Mouse (Mus musculus): ENCODE results near the gene Sorcs2. TPM values are rescaled to one million over a fixed set of nuclear protein-coding genes. Genes with fewer than 3 reads are reported as not detected.

Sorcs2 gene
- polyA plus RNA-seq, 1 experiment from 2014 or later, result 7.3 TPM

DNA sequence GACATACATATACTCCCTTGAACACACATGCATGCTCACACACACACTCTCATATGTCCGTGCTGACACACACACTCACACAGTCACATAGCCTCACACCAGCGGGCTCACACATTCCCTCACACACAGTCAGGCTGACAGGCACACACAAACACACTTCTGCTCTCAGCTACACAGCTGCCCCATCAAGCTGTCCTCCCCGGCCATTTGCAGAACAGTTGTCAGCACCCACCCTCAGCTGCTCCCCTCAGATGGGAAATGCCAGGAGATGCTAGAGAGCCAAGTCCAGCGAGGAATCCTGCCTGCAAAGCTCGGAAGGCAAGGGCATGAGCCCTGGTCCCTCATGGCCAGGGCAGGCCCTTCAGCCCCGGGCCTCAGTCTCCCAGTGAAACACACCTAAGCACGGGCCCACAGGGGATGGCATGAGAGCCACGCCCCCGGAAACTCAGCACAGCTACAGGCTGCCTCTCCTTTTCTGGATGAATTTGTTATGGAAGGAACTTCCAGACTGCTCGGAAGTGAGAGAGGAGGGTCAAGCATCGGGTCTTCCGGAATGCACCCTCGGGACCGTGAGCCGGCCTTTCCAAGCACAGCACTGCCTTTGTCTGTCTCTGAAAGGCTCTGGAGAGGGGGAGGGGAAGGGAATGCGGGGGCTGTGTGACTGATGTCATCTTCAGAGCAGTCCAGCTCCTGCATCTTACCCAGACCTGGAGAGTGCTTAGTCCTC, 84.4 kb downstream of the Sorcs2 start:
- H3K4me1 ChIP-seq, result peaks cover 18% of the 10 kb centered on the region
- no peaks in the 10 kb centered on the region for H3K36me3 ChIP-seq
- H3K4me2 ChIP-seq (replicated peaks), result no peak overlapping the region
- H3K27ac ChIP-seq (replicated peaks), result no peak overlapping the region
- H3K9ac ChIP-seq (replicated peaks), result no peak overlapping the region
- no peaks in the 10 kb centered on the region for H3K27me3 ChIP-seq
- peak; percentile 56 for ATAC-seq (replicated peaks)
- H3K9me3 ChIP-seq, result no peaks in the 10 kb centered on the region
- 20% methylated on average over 16 of the region's 16 CpGs for WGBS
- no peak overlapping the region for H3K4me3 ChIP-seq

DNA sequence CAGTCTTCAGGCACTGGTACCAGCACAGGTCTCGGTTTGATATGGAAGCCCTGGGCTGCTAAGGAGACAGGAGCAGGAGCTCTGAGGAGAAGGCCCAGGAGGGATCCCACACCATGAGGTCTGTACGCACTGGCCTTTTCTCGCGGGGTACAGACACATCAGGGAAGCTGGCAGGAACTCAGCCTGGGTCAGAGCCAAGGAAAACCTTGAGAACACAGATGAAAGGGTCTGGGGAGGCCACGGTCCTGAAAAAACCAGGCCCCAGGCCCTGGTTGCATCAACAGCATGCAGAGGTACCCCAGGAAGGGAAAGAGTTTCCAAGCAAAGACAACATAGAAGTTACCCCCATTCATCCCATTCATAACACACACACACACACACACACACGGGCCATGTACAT, 85.0 kb downstream of the Sorcs2 start:
- Histone ChIP-seq H3K4me1 (peaks cover 18% of the 10 kb centered on the region), H3K9me3 (no peaks in the 10 kb centered on the region), H3K36me3 (no peaks in the 10 kb centered on the region), H3K4me2 (replicated peaks) (no peak overlapping the region), H3K9ac (replicated peaks) (no peak overlapping the region), H3K4me3 (no peak overlapping the region), H3K27me3 (no peaks in the 10 kb centered on the region), H3K27ac (replicated peaks) (no peak overlapping the region)
- ATAC-seq (replicated peaks), result 0 out of 2 replicates have a peak, but pooled peaks have one; percentile 32
- 35% methylated on average over 6 of the region's 6 CpGs for WGBS

GRCm38 (mm10) chr5:36304299-36304980, 93.5 kb downstream of the Sorcs2 start:
- Histone ChIP-seq H3K9ac (replicated peaks) (no peak overlapping the region), H3K27ac (replicated peaks) (no peak overlapping the region), H3K4me1 (peaks cover 3% of the 10 kb centered on the region; the same call in 1 of the 2 replicates), H3K4me2 (replicated peaks) (no peak overlapping the region), H3K36me3 (no peaks in the 10 kb centered on the region), H3K4me3 (no peak overlapping the region), H3K9me3 (no peaks in the 10 kb centered on the region), H3K27me3 (no peaks in the 10 kb centered on the region)
- WGBS, result 54% methylated on average over 7 of the region's 7 CpGs
- peak; percentile 48; the same call in 1 of the 2 replicates for ATAC-seq (replicated peaks)

DNA sequence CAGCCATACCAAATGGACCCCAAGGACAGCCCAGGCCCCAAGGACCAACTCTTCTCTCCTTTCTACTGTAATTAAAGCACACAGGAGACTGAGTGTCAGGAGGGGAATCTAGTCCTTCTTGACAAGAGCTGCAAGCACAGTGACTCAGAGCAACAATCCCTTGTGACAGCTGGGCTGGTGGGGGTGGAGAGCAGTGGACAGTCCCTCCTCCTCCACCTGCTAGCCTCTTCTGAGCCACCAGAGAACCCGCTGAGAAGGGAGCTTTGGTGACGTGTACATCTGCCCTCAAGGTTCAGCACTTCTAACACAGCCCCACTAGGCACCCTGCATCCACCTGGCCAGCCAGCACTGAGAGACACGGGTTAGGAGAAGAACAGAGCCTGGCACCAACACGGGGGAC, 96.8 kb downstream of the Sorcs2 start:
- H3K27me3 ChIP-seq, result no peaks in the 10 kb centered on the region
- H3K27ac ChIP-seq (replicated peaks), result no peak overlapping the region
- 71% methylated on average over 4 of the region's 4 CpGs for WGBS
- H3K36me3 ChIP-seq, result no peaks in the 10 kb centered on the region
- H3K9me3 ChIP-seq, result no peaks in the 10 kb centered on the region
- H3K4me3 ChIP-seq, result no peak overlapping the region
- peaks cover 3% of the 10 kb centered on the region; the same call in 1 of the 2 replicates for H3K4me1 ChIP-seq
- no peak overlapping the region for H3K4me2 ChIP-seq (replicated peaks)
- H3K9ac ChIP-seq (replicated peaks), result no peak overlapping the region
- ATAC-seq (replicated peaks), result no peak

GRCm38 (mm10) chr5:36298049-36298448, 99.9 kb downstream of the Sorcs2 start:
- Histone ChIP-seq H3K4me2 (replicated peaks) (no peak overlapping the region), H3K36me3 (no peaks in the 10 kb centered on the region), H3K4me1 (no peaks in the 10 kb centered on the region), H3K27ac (replicated peaks) (no peak overlapping the region), H3K4me3 (no peak overlapping the region), H3K27me3 (no peaks in the 10 kb centered on the region), H3K9me3 (no peaks in the 10 kb centered on the region), H3K9ac (replicated peaks) (no peak overlapping the region)
- no peak for ATAC-seq (replicated peaks)
- 89% methylated on average over 4 of the region's 4 CpGs for WGBS

- Histone ChIP-seq H3K4me1 (no peaks in the 10 kb centered on the region), H3K4me3 (no peak overlapping the region), H3K9me3 (no peaks in the 10 kb centered on the region), H3K27ac (replicated peaks) (no peak overlapping the region), H3K9ac (replicated peaks) (no peak overlapping the region), H3K27me3 (no peaks in the 10 kb centered on the region), H3K36me3 (no peaks in the 10 kb centered on the region), H3K4me2 (replicated peaks) (no peak overlapping the region)
- no peak for ATAC-seq (replicated peaks)
- 80% methylated on average over 4 of the region's 4 CpGs for WGBS
These were observed 100.7 kb downstream of the Sorcs2 start for GRCm38 (mm10) chr5:36297246-36297645.

DNA sequence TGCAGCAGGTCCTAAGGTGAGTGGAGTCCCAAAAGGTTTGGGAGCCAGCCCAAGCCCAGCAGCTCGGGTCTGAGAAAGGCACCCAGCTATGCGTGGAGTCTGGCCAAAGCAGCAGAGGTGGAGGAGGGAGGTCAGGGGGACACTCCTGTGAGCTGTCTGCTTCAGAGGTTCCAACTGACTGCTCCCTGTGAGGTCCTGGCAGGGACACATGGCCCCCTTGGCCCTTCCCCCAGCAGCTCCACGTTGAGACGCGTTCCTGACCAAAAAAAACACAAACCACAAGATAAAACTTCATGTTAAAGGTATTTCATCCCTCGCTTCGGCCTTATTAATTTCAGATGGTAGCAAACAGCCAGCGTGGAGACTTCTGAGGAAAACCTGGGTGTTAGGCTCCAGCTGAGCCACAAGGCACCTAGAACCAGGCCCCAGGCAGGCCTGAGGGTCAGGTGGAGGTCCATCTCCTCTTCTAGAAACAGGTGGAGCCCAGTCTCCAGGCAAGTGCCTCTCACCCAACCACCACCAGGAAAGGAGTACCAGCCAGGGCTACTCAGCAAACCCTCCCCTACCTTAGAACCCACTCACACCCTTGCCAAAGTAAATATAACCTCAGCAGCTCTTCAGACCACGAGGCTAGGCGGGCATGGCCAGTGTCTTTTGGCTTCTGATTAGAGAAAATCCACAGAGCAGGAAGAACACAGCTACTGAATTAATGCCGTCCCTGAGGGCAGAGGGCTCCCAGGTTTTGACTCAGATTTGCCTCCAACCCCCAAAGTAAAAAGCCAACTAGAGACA, 104.6 kb downstream of the Sorcs2 start:
- Histone ChIP-seq H3K27ac (replicated peaks) (no peak overlapping the region), H3K27me3 (no peaks in the 10 kb centered on the region), H3K4me3 (no peak overlapping the region), H3K9me3 (no peaks in the 10 kb centered on the region), H3K4me2 (replicated peaks) (no peak overlapping the region), H3K4me1 (no peaks in the 10 kb centered on the region), H3K9ac (replicated peaks) (no peak overlapping the region), H3K36me3 (no peaks in the 10 kb centered on the region)
- WGBS, result 76% methylated on average over 11 of the region's 11 CpGs
- no peak for ATAC-seq (replicated peaks)

GRCm38 (mm10) chr5:36292321-36292720, 105.6 kb downstream of the Sorcs2 start:
- no peak for ATAC-seq (replicated peaks)
- Histone ChIP-seq H3K27ac (replicated peaks) (no peak overlapping the region), H3K9me3 (no peaks in the 10 kb centered on the region), H3K27me3 (no peaks in the 10 kb centered on the region), H3K9ac (replicated peaks) (no peak overlapping the region), H3K4me2 (replicated peaks) (no peak overlapping the region), H3K4me1 (no peaks in the 10 kb centered on the region), H3K4me3 (no peak overlapping the region), H3K36me3 (no peaks in the 10 kb centered on the region)
- 88% methylated on average over 9 of the region's 9 CpGs for WGBS

DNA sequence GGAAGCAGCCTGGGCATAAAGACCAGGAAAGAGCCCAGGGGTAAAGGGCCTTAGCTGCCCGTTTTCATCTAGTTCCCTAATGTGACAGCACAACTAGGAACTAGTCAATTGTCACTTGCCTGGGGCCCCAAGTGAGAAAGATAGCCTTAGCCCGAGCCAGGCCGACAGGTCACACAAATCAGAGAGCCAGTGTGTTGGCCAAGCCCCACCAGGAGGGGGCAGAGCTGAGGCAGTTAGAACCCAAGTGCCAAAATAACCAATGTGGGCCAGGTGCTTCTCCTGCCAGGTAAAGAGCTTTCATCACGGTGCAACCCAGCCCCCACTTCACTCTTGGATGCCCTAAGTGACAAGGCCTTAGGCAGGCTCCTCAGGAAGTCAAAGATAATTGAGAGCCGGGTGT, 106.7 kb downstream of the Sorcs2 start:
- no peaks in the 10 kb centered on the region for H3K36me3 ChIP-seq
- no peaks in the 10 kb centered on the region for H3K9me3 ChIP-seq
- no peak for ATAC-seq (replicated peaks)
- no peak overlapping the region for H3K4me3 ChIP-seq
- H3K4me1 ChIP-seq, result no peaks in the 10 kb centered on the region
- no peak overlapping the region for H3K9ac ChIP-seq (replicated peaks)
- H3K4me2 ChIP-seq (replicated peaks), result no peak overlapping the region
- 63% methylated on average over 5 of the region's 5 CpGs for WGBS
- no peaks in the 10 kb centered on the region for H3K27me3 ChIP-seq
- no peak overlapping the region for H3K27ac ChIP-seq (replicated peaks)

GRCm38 (mm10) chr5:36285405-36285804, 112.5 kb downstream of the Sorcs2 start:
- H3K9ac ChIP-seq (replicated peaks), result no peak overlapping the region
- no peaks in the 10 kb centered on the region for H3K27me3 ChIP-seq
- H3K4me2 ChIP-seq (replicated peaks), result no peak overlapping the region
- H3K4me3 ChIP-seq, result no peak overlapping the region
- H3K4me1 ChIP-seq, result peaks cover 11% of the 10 kb centered on the region
- WGBS, result 32% methylated on average over 10 of the region's 10 CpGs
- H3K36me3 ChIP-seq, result no peaks in the 10 kb centered on the region
- no peaks in the 10 kb centered on the region for H3K9me3 ChIP-seq
- no peak overlapping the region for H3K27ac ChIP-seq (replicated peaks)
- no peak for ATAC-seq (replicated peaks)

DNA sequence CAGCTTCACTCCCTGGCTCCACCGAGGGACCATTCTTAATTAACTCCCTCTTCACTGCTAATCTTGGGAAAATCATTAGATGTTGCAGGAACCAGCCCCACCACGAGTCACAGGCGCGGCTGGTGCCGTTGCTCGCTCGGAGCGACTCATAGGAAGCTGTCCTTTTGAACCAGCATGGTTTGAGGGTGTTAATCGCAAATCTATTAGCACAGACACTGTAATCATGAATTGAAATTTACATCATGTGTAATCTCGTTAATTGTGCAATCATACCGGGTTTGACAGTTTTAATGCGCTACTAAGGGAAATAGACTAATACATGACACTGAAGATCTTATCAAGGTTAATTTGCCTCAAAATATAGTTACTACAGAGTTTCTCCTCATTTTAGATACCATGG, 118.0 kb downstream of the Sorcs2 start:
- Histone ChIP-seq H3K4me3 (no peak overlapping the region), H3K4me1 (no peaks in the 10 kb centered on the region), H3K27ac (replicated peaks) (no peak overlapping the region), H3K4me2 (replicated peaks) (no peak overlapping the region), H3K9ac (replicated peaks) (no peak overlapping the region), H3K27me3 (no peaks in the 10 kb centered on the region), H3K36me3 (no peaks in the 10 kb centered on the region), H3K9me3 (no peaks in the 10 kb centered on the region)
- no peak for ATAC-seq (replicated peaks)
- WGBS, result 48% methylated on average over 12 of the region's 12 CpGs
